Mouse (Mus musculus) gastrocnemius, adult 8-10 months (tissue): Measurements from ENCODE around the gene Kif26a. TPM values are rescaled to one million over a fixed set of nuclear protein-coding genes. Genes with fewer than 3 reads are reported as not detected.

Experiments
- DNase-seq, 2 experiments: peaks; one replicate each; pipeline ENCODE4 v3.0.0; 2022; ENCODE audit warnings: low spot score in 2 of 2
- total RNA-seq, 4 experiments: library from RNA; stranded (reverse); gene quantifications; 2 replicates each; pipeline ENCODE4 v1.2.4; 2022

Kif26a gene
- total RNA-seq, 4 experiments from 2014 or later = 3.4 to 4.5 (median 3.5) TPM

- DNase-seq = no peak
Observed at GRCm38 (mm10) chr12:112163981-112164839, 18.2 kb downstream of the Kif26a start.

- DNase-seq = no peak
Observed at GRCm38 (mm10) chr12:112164840-112165219, 18.8 kb downstream of the Kif26a start.

- peak in 1 of 2 experiments; percentile 48 for DNase-seq
Observed at GRCm38 (mm10) chr12:112169240-112169639, 23.2 kb downstream of the Kif26a start.

GRCm38 (mm10) chr12:112170671-112171574 lies 24.9 kb downstream of the Kif26a start:
- DNase-seq = no peak

- no peak for DNase-seq
Observed at GRCm38 (mm10) chr12:112171657-112172056, 25.6 kb downstream of the Kif26a start.

- no peak for DNase-seq
Observed at GRCm38 (mm10) chr12:112172214-112172613, 26.2 kb downstream of the Kif26a start.

GRCm38 (mm10) chr12:112177679-112178078 lies 31.7 kb downstream of the Kif26a start:
- no peak for DNase-seq

GRCm38 (mm10) chr12:112179687-112180086 lies 33.7 kb downstream of the Kif26a start:
- no peak for DNase-seq

GRCm38 (mm10) chr12:112181921-112182608 lies 36.1 kb downstream of the Kif26a start:
- no peak for DNase-seq

- no peak for DNase-seq
Observed at GRCm38 (mm10) chr12:112182609-112182955, 36.6 kb downstream of the Kif26a start.

GRCm38 (mm10) chr12:112183675-112184074 lies 37.7 kb downstream of the Kif26a start:
- peak; percentile 33 to 51 for DNase-seq

- DNase-seq = peak; percentile 33 to 59
Observed at GRCm38 (mm10) chr12:112184390-112184789, 38.4 kb downstream of the Kif26a start.

- no peak for DNase-seq
Observed at GRCm38 (mm10) chr12:112186899-112187298, 40.9 kb downstream of the Kif26a start.

GRCm38 (mm10) chr12:112191753-112192152 lies 45.7 kb downstream of the Kif26a start:
- no peak for DNase-seq

- no peak for DNase-seq
Observed at GRCm38 (mm10) chr12:112195019-112195418, 49.0 kb downstream of the Kif26a start.

- DNase-seq = no peak
Observed at GRCm38 (mm10) chr12:112196562-112196961, 50.6 kb downstream of the Kif26a start.

- DNase-seq = no peak
Observed at GRCm38 (mm10) chr12:112199363-112199762, 53.4 kb downstream of the Kif26a start.

GRCm38 (mm10) chr12:112200045-112200444 lies 54.0 kb downstream of the Kif26a start:
- DNase-seq = no peak

GRCm38 (mm10) chr12:112207163-112207562 lies 61.2 kb downstream of the Kif26a start:
- DNase-seq = no peak

GRCm38 (mm10) chr12:112207734-112208133 lies 61.7 kb downstream of the Kif26a start:
- no peak for DNase-seq

- DNase-seq = no peak
Observed at GRCm38 (mm10) chr12:112210622-112211021, 64.6 kb downstream of the Kif26a start.

- DNase-seq = no peak
Observed at GRCm38 (mm10) chr12:112214441-112214857, 68.4 kb downstream of the Kif26a start.
